Mouse (Mus musculus) G1E (cell line): ENCODE measurements around the gene Olfr539.
"Not testable (repeated sequence)": the region's sequence is repeated elsewhere in the genome, so short reads cannot be mapped to it uniquely, and the experiment has no call there.

Source experiments
- CTCF ChIP-seq: IDR thresholded peaks from 2 replicates; pipeline ENCODE4 v1.5.1; 2012; ENCODE audit warnings: low read depth, low read length, inconsistent platforms, mixed read lengths
- GATA1 ChIP-seq: IDR thresholded peaks from 2 replicates; pipeline ENCODE4 v1.6.1; 2012; ENCODE audit warnings: borderline replicate concordance, low read length, inconsistent platforms, mixed read lengths

- not testable (repeated sequence) for TF ChIP-seq CTCF, GATA1
Observed at GRCm38 (mm10) chr7:140670693-140671092, 11.0 kb downstream of the Olfr539 start.
